Mouse (Mus musculus): ENCODE measurements around the gene Rap1b. TPM values are rescaled to one million over a fixed set of nuclear protein-coding genes. Genes with fewer than 3 reads are reported as not detected.

The Rap1b gene
- polyA plus RNA-seq, 1 experiment from 2014 or later: 87.0 TPM

DNA sequence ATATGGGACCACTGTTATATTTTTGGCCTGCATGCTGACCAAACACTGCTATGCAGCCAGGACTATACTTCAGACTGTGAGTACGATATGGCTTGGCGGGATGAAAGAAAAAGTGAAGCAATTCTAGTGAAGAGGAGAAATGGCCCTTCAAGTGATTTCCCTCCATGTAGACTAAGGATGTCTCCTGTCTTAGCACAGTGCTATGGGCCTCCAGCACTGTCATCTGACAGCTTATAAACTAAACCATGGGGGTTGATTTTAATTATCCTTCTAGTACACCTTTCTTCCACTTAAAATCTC lies 54.7 kb downstream of the Rap1b start:
- Histone ChIP-seq H3K27me3 (ENCODE audit: control insufficient read depth, insufficient read depth, low read depth, low read length) (no peaks in the 10 kb centered on the region), H3K36me3 (ENCODE audit: control insufficient read depth, insufficient read depth) (peaks cover 13% of the 10 kb centered on the region), H3K4me1 (ENCODE audit: control insufficient read depth, low read depth, low read length) (peaks cover 16% of the 10 kb centered on the region), H3K9ac (ENCODE audit: low read depth, low read length) (peak overlapping the region; percentile 74), H3K27ac (ENCODE audit: low read length) (no peak overlapping the region), H3K4me2 (ENCODE audit: low read depth, low read length) (peak overlapping the region; percentile 81), H3K4me3 (ENCODE audit: low read depth, low read length) (peak overlapping the region; percentile 68), H3K9me3 (replicated peaks; ENCODE audit: control insufficient read depth, low read length) (no peaks in the 10 kb centered on the region)
- WGBS (ENCODE audit: insufficient replicate concordance): 68% methylated on average over 2 of the region's 2 CpGs
- ATAC-seq (ENCODE audit: low read depth): no peak

GRCm38 (mm10) chr10:117790421-117791170 lies 55.2 kb downstream of the Rap1b start:
- peak overlapping the region; percentile 81; the same call in 1 of the 2 replicates for H3K4me2 ChIP-seq (ENCODE audit: low read depth, low read length)
- ATAC-seq (ENCODE audit: low read depth): no peak
- 85% methylated on average over 17 of the region's 17 CpGs for WGBS (ENCODE audit: insufficient replicate concordance)

DNA sequence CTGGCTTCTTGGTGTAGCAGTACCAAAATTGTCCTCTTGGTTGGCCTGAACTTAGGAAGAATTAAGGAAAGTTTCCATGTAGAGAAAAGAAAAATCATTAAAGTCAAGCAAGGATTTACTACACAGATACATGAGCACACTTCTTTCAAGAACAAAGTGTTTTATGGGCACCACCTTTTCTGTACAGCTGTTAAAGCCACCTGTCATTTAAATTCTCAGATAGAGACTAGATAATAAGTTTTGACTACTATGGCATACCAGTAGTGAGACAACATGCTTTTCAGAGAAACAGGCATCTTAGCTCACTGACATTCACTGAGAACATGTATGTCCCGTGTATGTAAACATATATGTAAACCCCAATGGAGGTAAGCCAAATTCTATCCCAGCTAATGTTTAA lies 55.8 kb downstream of the Rap1b start:
- Histone ChIP-seq H3K9ac (ENCODE audit: low read depth, low read length) (no peak overlapping the region), H3K27ac (ENCODE audit: low read length) (no peak overlapping the region), H3K4me1 (ENCODE audit: control insufficient read depth, low read depth, low read length) (peaks cover 16% of the 10 kb centered on the region), H3K36me3 (ENCODE audit: control insufficient read depth, insufficient read depth) (peaks cover 14% of the 10 kb centered on the region), H3K4me3 (ENCODE audit: low read depth, low read length) (no peak overlapping the region), H3K27me3 (ENCODE audit: control insufficient read depth, insufficient read depth, low read depth, low read length) (no peaks in the 10 kb centered on the region), H3K9me3 (replicated peaks; ENCODE audit: control insufficient read depth, low read length) (no peaks in the 10 kb centered on the region), H3K4me2 (ENCODE audit: low read depth, low read length) (no peak overlapping the region)
- no peak for ATAC-seq (ENCODE audit: low read depth)
- WGBS (ENCODE audit: insufficient replicate concordance): 89% methylated on average over 1 of the region's 1 CpGs

More at GRCm38 (mm10) chr10:117790421-117791170, 55.2 kb downstream of the Rap1b start:
- Histone ChIP-seq H3K27ac (ENCODE audit: low read length) (no peak overlapping the region), H3K27me3 (ENCODE audit: control insufficient read depth, insufficient read depth, low read depth, low read length) (no peaks in the 10 kb centered on the region), H3K4me1 (ENCODE audit: control insufficient read depth, low read depth, low read length) (peaks cover 16% of the 10 kb centered on the region), H3K9ac (ENCODE audit: low read depth, low read length) (no peak overlapping the region), H3K36me3 (ENCODE audit: control insufficient read depth, insufficient read depth) (peaks cover 14% of the 10 kb centered on the region), H3K9me3 (replicated peaks; ENCODE audit: control insufficient read depth, low read length) (no peaks in the 10 kb centered on the region), H3K4me3 (ENCODE audit: low read depth, low read length) (no peak overlapping the region)

GRCm38 (mm10) chr10:117784646-117785045 lies 61.2 kb downstream of the Rap1b start:
- peaks cover 48% of the 10 kb centered on the region for H3K36me3 ChIP-seq (ENCODE audit: control insufficient read depth, insufficient read depth)

DNA sequence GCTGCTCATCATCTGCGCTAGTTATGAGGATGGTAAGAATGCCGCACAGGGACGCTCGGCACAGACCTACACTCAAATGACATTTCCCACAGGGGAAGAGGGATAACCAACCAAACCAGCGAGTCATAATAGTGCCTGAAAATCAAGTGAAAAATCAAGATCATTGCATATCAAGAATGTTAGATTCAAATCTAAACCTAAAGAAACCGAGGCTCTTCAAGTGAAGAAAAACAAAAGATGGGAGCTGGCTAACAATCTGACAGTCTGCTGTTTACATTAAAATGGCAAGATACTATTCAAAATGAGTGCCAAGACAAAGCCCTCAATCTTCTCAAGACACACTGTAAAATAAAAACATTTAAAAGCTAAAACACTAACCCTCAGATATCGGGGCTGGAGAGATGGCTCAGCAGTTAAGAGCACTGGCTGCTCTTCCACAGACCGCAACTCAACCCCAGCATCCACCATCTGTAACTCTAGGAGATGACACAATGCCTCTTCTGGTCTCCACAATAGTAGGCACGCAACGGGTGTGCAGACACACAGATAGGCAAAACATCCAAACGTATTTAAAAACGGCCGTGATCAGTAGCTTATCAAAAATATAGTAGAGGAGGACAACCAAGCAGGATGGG lies 61.9 kb downstream of the Rap1b start:
- no peak overlapping the region for H3K4me3 ChIP-seq (ENCODE audit: low read depth, low read length)
- ATAC-seq (ENCODE audit: low read depth): no peak
- H3K27ac ChIP-seq (ENCODE audit: low read length): no peak overlapping the region

More at GRCm38 (mm10) chr10:117784646-117785045, 61.2 kb downstream of the Rap1b start:
- ATAC-seq (ENCODE audit: low read depth): no peak
- H3K4me1 ChIP-seq (ENCODE audit: control insufficient read depth, low read depth, low read length): no peaks in the 10 kb centered on the region
- H3K9me3 ChIP-seq (replicated peaks; ENCODE audit: control insufficient read depth, low read length): no peaks in the 10 kb centered on the region
- H3K4me2 ChIP-seq (ENCODE audit: low read depth, low read length): no peak overlapping the region
- WGBS (ENCODE audit: insufficient replicate concordance): 64% methylated on average over 7 of the region's 7 CpGs
- no peak overlapping the region for H3K4me3 ChIP-seq (ENCODE audit: low read depth, low read length)
- no peaks in the 10 kb centered on the region for H3K27me3 ChIP-seq (ENCODE audit: control insufficient read depth, insufficient read depth, low read depth, low read length)
- no peak overlapping the region for H3K9ac ChIP-seq (ENCODE audit: low read depth, low read length)
- H3K27ac ChIP-seq (ENCODE audit: low read length): no peak overlapping the region

DNA sequence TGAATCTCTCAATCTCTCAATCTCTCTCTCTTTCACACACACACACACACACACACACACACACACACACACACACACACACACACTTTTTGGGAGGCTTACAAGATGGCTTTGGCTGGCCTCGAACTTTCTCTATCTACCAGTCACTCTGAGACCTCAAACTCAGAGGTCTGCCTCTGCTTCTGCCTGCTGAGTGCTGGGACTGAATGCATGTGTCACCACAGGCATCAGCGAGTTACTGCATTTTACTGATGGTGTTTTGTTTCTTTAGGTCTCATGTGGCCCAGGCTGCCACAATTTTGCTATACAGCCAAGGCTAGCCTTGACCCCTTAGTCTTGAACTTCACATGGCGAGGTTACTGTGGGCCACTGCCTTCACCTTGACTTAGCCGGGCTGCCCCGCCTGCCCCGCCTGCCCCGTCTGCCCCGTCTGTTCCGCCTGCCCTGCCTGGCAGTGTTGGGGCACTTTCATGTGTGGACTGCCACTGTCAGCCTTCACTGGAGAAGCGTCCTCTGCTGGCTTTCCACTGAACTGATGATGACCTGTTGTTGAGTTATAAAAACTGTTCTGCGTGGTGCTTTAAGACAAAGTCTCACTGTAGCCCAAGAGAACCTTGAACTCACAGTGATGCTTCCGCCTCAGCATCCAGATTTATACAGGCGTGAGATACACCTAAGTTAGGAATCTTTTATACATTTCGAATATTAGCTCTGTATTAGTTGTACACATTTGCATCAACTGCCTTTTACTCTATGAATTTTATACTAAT lies 63.2 kb downstream of the Rap1b start:
- ATAC-seq (ENCODE audit: low read depth): no peak
- Histone ChIP-seq H3K9ac (ENCODE audit: low read depth, low read length) (no peak overlapping the region), H3K4me3 (ENCODE audit: low read depth, low read length) (no peak overlapping the region), H3K27me3 (ENCODE audit: control insufficient read depth, insufficient read depth, low read depth, low read length) (no peaks in the 10 kb centered on the region), H3K36me3 (ENCODE audit: control insufficient read depth, insufficient read depth) (peaks cover 55% of the 10 kb centered on the region), H3K4me1 (ENCODE audit: control insufficient read depth, low read depth, low read length) (no peaks in the 10 kb centered on the region), H3K27ac (ENCODE audit: low read length) (no peak overlapping the region), H3K4me2 (ENCODE audit: low read depth, low read length) (no peak overlapping the region), H3K9me3 (replicated peaks; ENCODE audit: control insufficient read depth, low read length) (no peaks in the 10 kb centered on the region)
- 88% methylated on average over 14 of the region's 14 CpGs for WGBS (ENCODE audit: insufficient replicate concordance)

More for the DNA sequence above, 61.9 kb downstream of the Rap1b start:
- Histone ChIP-seq H3K9ac (ENCODE audit: low read depth, low read length) (no peak overlapping the region), H3K27me3 (ENCODE audit: control insufficient read depth, insufficient read depth, low read depth, low read length) (no peaks in the 10 kb centered on the region), H3K36me3 (ENCODE audit: control insufficient read depth, insufficient read depth) (peaks cover 52% of the 10 kb centered on the region), H3K9me3 (replicated peaks; ENCODE audit: control insufficient read depth, low read length) (no peaks in the 10 kb centered on the region), H3K4me2 (ENCODE audit: low read depth, low read length) (no peak overlapping the region), H3K4me1 (ENCODE audit: control insufficient read depth, low read depth, low read length) (no peaks in the 10 kb centered on the region)
- 84% methylated on average over 13 of the region's 13 CpGs for WGBS (ENCODE audit: insufficient replicate concordance)

GRCm38 (mm10) chr10:117782056-117782455 lies 63.8 kb downstream of the Rap1b start:
- H3K27ac ChIP-seq (ENCODE audit: low read length): no peak overlapping the region
- H3K4me3 ChIP-seq (ENCODE audit: low read depth, low read length): no peak overlapping the region
- ATAC-seq (ENCODE audit: low read depth): no peak
- no peak overlapping the region for H3K9ac ChIP-seq (ENCODE audit: low read depth, low read length)
- WGBS (ENCODE audit: insufficient replicate concordance): 93% methylated on average over 2 of the region's 2 CpGs
- no peak overlapping the region for H3K4me2 ChIP-seq (ENCODE audit: low read depth, low read length)
- no peaks in the 10 kb centered on the region for H3K9me3 ChIP-seq (replicated peaks; ENCODE audit: control insufficient read depth, low read length)
- no peaks in the 10 kb centered on the region for H3K27me3 ChIP-seq (ENCODE audit: control insufficient read depth, insufficient read depth, low read depth, low read length)
- no peaks in the 10 kb centered on the region for H3K4me1 ChIP-seq (ENCODE audit: control insufficient read depth, low read depth, low read length)
- H3K36me3 ChIP-seq (ENCODE audit: control insufficient read depth, insufficient read depth): peaks cover 57% of the 10 kb centered on the region

- H3K9me3 ChIP-seq (replicated peaks; ENCODE audit: control insufficient read depth, low read length): no peaks in the 10 kb centered on the region
- H3K4me1 ChIP-seq (ENCODE audit: control insufficient read depth, low read depth, low read length): no peaks in the 10 kb centered on the region
- 90% methylated on average over 17 of the region's 17 CpGs for WGBS (ENCODE audit: insufficient replicate concordance)
- no peaks in the 10 kb centered on the region for H3K27me3 ChIP-seq (ENCODE audit: control insufficient read depth, insufficient read depth, low read depth, low read length)
- H3K4me3 ChIP-seq (ENCODE audit: low read depth, low read length): no peak overlapping the region
- no peak for ATAC-seq (ENCODE audit: low read depth)
- H3K27ac ChIP-seq (ENCODE audit: low read length): no peak overlapping the region
- no peak overlapping the region for H3K4me2 ChIP-seq (ENCODE audit: low read depth, low read length)
- H3K9ac ChIP-seq (ENCODE audit: low read depth, low read length): no peak overlapping the region
- H3K36me3 ChIP-seq (ENCODE audit: control insufficient read depth, insufficient read depth): peaks cover 56% of the 10 kb centered on the region
Observed at GRCm38 (mm10) chr10:117781021-117781725, 64.7 kb downstream of the Rap1b start.

Measured in liver, embryonic 16.5 days (tissue).